Mouse (Mus musculus) lung, embryonic 14.5 days (tissue): ENCODE results near the gene Spag17. TPM values are rescaled to one million over a fixed set of nuclear protein-coding genes. Genes with fewer than 3 reads are reported as not detected.

Experiments used
- ATAC-seq: fragments of 200-750 bp; cut with Nextera tagmentation; 2 replicates; pipeline ENCODE4 v1.8.0; 2017; ENCODE audit warnings: mild to moderate bottlenecking, moderate TSS enrichment, moderate library complexity; ENCODE audit not compliant: insufficient read depth
- DNase-seq: peaks from one replicate; pipeline ENCODE4 v3.0.0-alpha.2; 2015
- H3K27ac ChIP-seq: fragments of 300-500 bp; sonication (generic); 2 replicates; pipeline ENCODE4 v1.5.1; 2014; ENCODE audit warnings: low read depth, mild to moderate bottlenecking, moderate library complexity
- H3K27me3 ChIP-seq: fragments of 300-500 bp; sonication (generic); 2 replicates; pipeline ENCODE4 v1.6.1; 2014; ENCODE audit warnings: low read length, control low read depth; ENCODE audit not compliant: insufficient read depth
- H3K36me3 ChIP-seq: fragments of 300-500 bp; sonication (generic); 2 replicates; pipeline ENCODE4 v1.6.1; 2014; ENCODE audit warnings: control low read depth; ENCODE audit not compliant: insufficient read depth
- H3K4me1 ChIP-seq: fragments of 300-500 bp; sonication (generic); 2 replicates; pipeline ENCODE4 v1.6.1; 2014; ENCODE audit warnings: antibody characterized with exemption, control low read depth; ENCODE audit not compliant: insufficient read depth
- H3K4me2 ChIP-seq: fragments of 300-500 bp; sonication (generic); 2 replicates; pipeline ENCODE4 v1.6.1; 2014; ENCODE audit warnings: mild to moderate bottlenecking
- H3K4me3 ChIP-seq: fragments of 300-500 bp; sonication (generic); 2 replicates; pipeline ENCODE4 v1.5.1; 2014; ENCODE audit warnings: low read depth, low read length
- H3K9ac ChIP-seq: fragments of 300-500 bp; sonication (generic); 2 replicates; pipeline ENCODE4 v1.6.1; 2014
- H3K9me3 ChIP-seq: fragments of 300-500 bp; sonication (generic); 2 replicates; pipeline ENCODE4 v1.6.1; 2016; ENCODE audit warnings: low read depth, low read length, control low read depth
- CTCF ChIP-seq: IDR thresholded peaks from 2 replicates; pipeline ENCODE4 v1.5.1; 2016; ENCODE audit warnings: antibody characterized with exemption, low read depth
- WGBS: fragments of 180-500 bp; shearing (Covaris S2); extraction: QIAGEN DNeasy Blood & Tissue Kit; methylation state at CpG from one replicate; pipeline ENCODE4 v1.1.7; 2014; 5-methylcytosine and 5-hydroxymethylcytosine counted together
- polyA plus RNA-seq: library from polyadenylated mRNA; unstranded; fragments of >200 nt; fragmentation: Nextera tagmentation; extraction: Ambion mirVana; gene quantifications from 2 replicates; pipeline ENCODE4 v1.2.1, GENCODE M21; 2014

The Spag17 gene
- polyA plus RNA-seq, 1 experiment from 2014 or later = 1.9 TPM

DNA sequence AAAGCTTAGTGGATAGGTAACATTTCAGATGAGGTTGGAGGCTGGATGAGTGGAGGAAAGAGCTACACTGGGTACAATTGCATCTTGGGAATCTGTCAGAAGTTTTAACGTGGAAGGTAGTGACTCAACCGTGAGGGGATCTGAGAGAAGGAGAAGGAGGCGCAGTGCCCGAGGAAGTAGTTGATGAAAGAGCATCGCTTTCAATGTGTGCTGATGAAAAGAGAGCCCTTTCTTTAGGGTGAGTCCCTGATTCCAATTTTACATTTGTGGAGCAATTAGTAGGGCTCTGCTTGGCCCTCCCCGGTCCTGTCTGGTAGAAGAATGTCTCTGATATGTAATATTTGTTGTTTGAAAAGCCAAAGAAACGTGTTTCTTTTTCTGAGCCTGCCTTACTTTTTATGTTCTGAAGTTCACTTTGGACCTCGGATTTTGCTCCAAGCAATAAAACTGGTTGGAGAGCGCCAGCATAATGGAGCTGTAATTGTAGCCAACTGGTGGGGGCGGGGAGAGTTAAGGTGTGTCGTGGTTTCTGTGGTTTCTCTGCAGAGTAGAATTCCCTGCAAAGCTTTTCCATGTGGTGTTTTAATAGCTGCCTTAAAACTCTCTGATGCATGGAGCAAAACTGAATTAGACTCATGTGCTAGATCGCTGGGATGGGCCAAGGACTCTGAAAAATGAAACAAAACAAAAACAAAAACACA lies 45.9 kb downstream of the Spag17 start:
- H3K36me3 ChIP-seq = no peaks in the 10 kb centered on the region
- H3K27ac ChIP-seq = no peak overlapping the region
- no peaks in the 10 kb centered on the region for H3K4me1 ChIP-seq
- DNase-seq = no peak
- H3K27me3 ChIP-seq = no peaks in the 10 kb centered on the region
- ATAC-seq = no peak
- no peak overlapping the region for H3K4me2 ChIP-seq
- H3K9ac ChIP-seq = no peak overlapping the region
- TF ChIP-seq CTCF = no peak
- H3K9me3 ChIP-seq = no peaks in the 10 kb centered on the region
- H3K4me3 ChIP-seq = no peak overlapping the region
- WGBS = 80% methylated on average over 12 of the region's 12 CpGs

DNA sequence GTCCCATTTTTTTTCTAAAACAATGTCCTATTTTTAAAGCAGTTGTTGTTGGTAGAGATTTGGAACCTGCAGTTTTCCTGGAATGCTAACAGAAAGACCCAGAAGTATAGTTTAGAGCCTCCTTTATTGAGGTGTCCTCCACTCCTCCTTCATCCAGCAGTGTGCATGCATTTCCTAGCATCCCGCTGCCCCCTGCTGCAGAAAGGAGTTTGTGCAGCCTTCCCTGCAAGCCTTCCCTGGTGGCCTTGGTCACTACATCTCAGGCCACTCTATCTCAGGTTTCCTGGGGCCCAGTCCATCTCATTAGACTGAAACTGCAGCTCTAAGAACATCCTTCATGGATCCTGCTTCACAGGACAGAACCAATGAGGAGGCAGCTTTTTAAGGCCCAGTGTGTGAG lies 51.0 kb downstream of the Spag17 start:
- Histone ChIP-seq H3K27me3 (no peaks in the 10 kb centered on the region), H3K27ac (no peak overlapping the region), H3K4me3 (no peak overlapping the region), H3K4me1 (no peaks in the 10 kb centered on the region), H3K9ac (no peak overlapping the region), H3K9me3 (no peaks in the 10 kb centered on the region), H3K4me2 (no peak overlapping the region), H3K36me3 (no peaks in the 10 kb centered on the region)
- WGBS = 23% methylated on average over 1 of the region's 1 CpGs
- TF ChIP-seq CTCF = peak; percentile 75
- ATAC-seq (no peak), DNase-seq (peak; percentile 47)

DNA sequence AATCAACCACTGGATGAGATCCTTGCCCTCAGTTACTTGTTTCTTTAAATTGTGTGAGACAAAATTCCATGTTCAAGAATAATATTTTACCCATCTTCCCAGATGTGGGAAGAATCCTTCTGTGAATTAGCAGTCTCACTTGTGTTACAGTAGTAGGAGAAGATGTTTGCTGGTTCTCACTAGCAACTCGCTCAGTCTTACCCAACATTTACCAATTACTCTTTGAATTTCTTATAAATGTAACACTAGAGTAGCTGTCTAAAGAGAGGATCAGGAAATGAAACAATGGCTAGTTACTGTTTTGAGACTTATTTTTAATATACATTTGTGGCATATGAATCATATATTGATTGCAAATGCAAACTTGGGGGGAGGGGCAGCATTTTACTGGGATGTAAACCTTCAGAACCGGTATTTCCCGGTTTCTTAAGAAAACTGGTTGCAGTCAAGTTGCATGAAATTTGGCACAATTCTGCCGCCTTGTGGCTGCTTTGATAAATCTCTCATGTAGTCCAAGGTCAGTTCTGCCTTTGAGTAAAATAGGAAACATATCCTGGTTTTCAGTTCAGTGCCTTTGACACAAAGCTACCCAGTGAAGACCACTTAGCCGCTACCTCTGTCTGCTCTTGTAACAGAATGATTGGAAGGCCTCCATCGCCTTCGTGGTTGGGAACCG lies 53.5 kb downstream of the Spag17 start:
- Histone ChIP-seq H3K4me1 (no peaks in the 10 kb centered on the region), H3K4me3 (no peak overlapping the region), H3K27me3 (no peaks in the 10 kb centered on the region), H3K9me3 (no peaks in the 10 kb centered on the region), H3K9ac (no peak overlapping the region), H3K36me3 (no peaks in the 10 kb centered on the region), H3K4me2 (no peak overlapping the region), H3K27ac (no peak overlapping the region)
- no peak for ATAC-seq
- 34% methylated on average over 8 of the region's 8 CpGs for WGBS
- TF ChIP-seq CTCF = peak; percentile 72
- DNase-seq = peak; percentile 89

DNA sequence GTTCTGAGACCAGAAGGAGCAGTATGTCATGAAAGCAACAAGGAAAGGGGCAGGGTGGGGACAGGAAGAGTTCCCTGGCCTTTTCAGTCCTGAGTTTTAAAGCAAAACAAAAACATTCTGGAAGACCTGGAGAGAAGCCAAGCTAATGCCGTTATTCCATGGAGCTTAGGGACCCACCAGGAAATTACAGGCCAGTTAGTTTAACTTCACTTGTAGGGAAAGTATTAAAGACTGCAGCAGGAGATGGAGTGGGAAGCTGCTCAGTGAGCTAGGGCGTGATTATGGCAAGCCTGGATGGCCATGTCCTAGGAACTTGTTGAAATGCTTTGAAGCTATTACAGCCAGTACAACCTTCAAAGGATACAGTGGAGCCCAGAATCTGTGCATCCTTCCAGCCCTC lies 60.0 kb downstream of the Spag17 start:
- H3K4me3 ChIP-seq = no peak overlapping the region
- no peaks in the 10 kb centered on the region for H3K36me3 ChIP-seq
- DNase-seq = peak; percentile 65
- H3K27me3 ChIP-seq = no peaks in the 10 kb centered on the region
- no peaks in the 10 kb centered on the region for H3K4me1 ChIP-seq
- TF ChIP-seq CTCF = no peak
- H3K9ac ChIP-seq = no peak overlapping the region
- ATAC-seq = no peak
- no peak overlapping the region for H3K27ac ChIP-seq
- 49% methylated on average over 2 of the region's 2 CpGs for WGBS
- no peak overlapping the region for H3K4me2 ChIP-seq
- no peaks in the 10 kb centered on the region for H3K9me3 ChIP-seq

DNA sequence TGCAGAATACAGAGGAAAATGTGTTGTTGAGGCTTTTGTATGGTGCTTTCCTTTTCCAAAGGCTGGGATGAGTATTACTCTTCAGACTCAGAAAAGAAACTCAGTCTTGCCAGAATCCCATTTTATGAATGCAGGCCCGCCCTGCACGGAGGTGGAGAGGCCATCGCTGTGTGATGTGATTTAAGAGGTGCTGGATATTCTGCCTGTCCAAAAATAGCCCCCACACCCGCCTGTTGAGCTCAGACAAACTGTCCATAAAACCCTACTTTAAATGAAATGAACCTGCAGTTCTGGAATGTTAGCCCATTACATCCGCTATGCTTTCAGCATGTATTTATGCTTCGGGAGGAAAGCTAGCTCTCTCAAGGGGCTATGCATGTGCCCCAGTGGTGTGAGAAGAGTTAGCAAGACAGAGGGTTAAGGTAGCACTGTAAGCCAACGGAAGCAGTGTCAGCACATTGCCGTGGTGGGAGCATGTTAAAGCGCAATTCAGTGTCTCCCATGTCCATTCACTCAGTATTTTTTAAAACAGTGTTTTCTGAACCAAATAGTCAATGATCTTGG lies 68.9 kb downstream of the Spag17 start:
- 51% methylated on average over 9 of the region's 9 CpGs for WGBS
- Histone ChIP-seq H3K27ac (no peak overlapping the region), H3K9me3 (no peaks in the 10 kb centered on the region), H3K4me1 (no peaks in the 10 kb centered on the region), H3K4me3 (no peak overlapping the region), H3K9ac (no peak overlapping the region), H3K4me2 (no peak overlapping the region), H3K27me3 (no peaks in the 10 kb centered on the region), H3K36me3 (no peaks in the 10 kb centered on the region)
- no peak for TF ChIP-seq CTCF
- ATAC-seq = no peak
- DNase-seq = no peak

DNA sequence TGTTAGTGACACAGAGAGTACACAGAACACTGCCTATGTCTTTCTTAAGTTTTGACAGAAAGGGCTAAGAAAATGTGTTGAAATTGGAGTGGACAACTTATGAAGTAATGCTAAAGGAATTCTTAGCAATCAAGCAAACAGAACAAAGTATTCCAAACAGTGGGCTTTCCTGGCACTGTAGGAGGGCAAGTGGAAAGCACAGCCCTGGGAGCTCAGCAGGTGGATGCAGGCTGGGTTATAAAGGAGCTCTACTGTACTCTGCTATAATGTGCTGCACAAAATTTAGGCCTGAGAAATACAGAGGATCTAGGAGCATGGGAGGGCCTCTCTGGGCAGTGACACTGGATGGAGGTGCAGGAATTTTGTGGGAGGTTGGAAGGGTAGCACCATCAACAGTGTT lies 71.3 kb downstream of the Spag17 start:
- ATAC-seq = peak; percentile 56; the same call in 1 of the 2 replicates
- Histone ChIP-seq H3K4me3 (no peak overlapping the region), H3K9ac (no peak overlapping the region)

DNA sequence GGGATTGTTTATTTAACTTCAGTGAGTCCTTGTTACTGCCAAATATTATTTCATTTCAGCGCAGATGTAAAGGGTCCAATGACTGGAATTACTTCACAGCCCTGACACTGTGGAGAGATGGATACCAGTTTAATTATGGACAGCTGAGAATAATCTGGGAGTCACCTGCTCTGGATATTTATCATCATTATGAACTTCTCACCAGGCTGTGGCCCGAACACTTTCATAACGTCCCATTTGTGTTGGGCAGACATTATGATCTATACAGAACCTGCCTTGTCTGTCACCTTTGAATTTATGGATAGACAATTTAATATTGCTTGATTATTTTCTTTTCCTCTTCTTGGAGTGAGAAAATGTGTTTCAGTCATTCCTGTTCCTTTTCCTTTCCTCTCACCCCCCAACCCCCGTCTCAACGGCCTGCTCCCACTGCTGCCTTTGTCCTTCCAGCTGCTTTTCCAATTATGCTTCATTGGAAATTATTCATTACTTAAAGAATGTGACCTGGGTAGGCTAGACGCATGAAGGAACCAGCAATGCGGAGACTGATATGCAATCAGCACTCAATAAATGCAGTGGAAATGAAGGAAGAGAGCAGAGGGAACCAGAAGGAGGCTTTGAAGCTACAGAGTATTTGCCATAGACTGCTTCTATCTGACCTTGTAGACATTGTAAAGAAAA lies 74.7 kb downstream of the Spag17 start:
- Histone ChIP-seq H3K27me3 (no peaks in the 10 kb centered on the region), H3K4me1 (no peaks in the 10 kb centered on the region), H3K4me3 (no peak overlapping the region), H3K4me2 (no peak overlapping the region), H3K9ac (no peak overlapping the region), H3K27ac (no peak overlapping the region), H3K9me3 (no peaks in the 10 kb centered on the region), H3K36me3 (no peaks in the 10 kb centered on the region)
- TF ChIP-seq CTCF = no peak
- ATAC-seq = 0 out of 2 replicates have a peak, but pooled peaks have one; percentile 31
- no peak for DNase-seq
- 26% methylated on average over 7 of the region's 7 CpGs for WGBS

More for the DNA sequence above, 71.3 kb downstream of the Spag17 start:
- H3K4me1 ChIP-seq = no peaks in the 10 kb centered on the region
- H3K9me3 ChIP-seq = no peaks in the 10 kb centered on the region
- H3K27ac ChIP-seq = no peak overlapping the region
- H3K27me3 ChIP-seq = no peaks in the 10 kb centered on the region
- H3K36me3 ChIP-seq = no peaks in the 10 kb centered on the region
- DNase-seq = no peak
- TF ChIP-seq CTCF = no peak
- H3K4me2 ChIP-seq = no peak overlapping the region
